Mouse (Mus musculus) embryo, embryonic 11 days (tissue): ENCODE results near the gene Ptpn20.
A peak's percentile ranks its signal among the peaks of the same experiment; 100 is the strongest.

Experiments
- DNase-seq: peaks from one replicate; pipeline ENCODE4 v3.0.0-alpha.2; 2015

The Ptpn20 gene

DNA sequence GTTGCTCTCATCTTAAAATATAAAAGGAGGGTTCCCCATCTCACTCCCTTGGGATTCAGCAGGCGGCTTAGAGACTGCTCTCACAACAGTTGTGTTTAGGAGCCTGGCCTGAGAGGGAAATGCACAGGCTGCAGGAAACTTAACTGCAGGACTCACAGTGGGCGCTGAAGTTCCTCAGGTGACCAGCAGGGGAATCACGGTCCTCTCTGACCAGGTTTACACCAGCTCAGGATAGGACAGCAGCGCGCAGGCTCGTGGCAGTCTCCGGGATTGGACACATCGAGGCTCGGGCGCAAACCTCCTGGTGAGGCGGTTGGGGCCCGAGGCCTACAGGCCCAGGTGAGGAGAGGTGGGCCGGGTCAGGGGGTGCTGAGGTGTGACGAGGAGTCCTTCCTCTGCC lies at the start of gene Ptpn20:
Gene Ptpn20 (plus strand): TSS at position 257 of the 400 bp plus-strand sequence.
- DNase-seq, result peak; percentile 43

DNA sequence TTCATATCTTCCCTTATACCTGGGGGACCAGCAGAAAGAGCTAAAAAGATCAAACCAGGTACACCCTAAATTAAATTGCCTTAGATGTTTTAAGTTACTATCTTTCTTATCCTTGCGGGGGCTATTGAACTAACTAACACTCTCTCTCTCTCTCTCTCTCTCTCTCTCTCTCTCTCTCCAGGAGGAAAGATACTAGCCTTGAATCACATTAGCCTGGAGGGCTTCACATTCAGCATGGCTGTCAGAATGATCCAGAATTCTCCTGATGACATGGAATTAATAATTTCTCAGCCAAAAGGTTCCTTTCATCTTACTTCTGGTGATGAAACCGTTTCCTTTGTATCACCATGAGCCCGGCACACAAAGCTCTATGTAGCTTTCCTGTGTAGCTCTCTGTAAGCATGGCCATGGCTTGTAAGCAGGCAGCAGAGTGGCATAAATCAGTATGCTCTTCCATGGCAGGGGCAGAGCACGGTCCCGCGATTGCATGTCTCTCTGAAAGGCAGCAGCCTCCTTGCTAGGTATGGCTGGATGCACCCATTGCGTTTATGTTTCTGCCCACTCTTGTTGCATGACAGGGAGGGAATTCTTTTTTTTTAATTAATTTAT lies 49.3 kb upstream of the Ptpn20 start:
- no peak for DNase-seq

DNA sequence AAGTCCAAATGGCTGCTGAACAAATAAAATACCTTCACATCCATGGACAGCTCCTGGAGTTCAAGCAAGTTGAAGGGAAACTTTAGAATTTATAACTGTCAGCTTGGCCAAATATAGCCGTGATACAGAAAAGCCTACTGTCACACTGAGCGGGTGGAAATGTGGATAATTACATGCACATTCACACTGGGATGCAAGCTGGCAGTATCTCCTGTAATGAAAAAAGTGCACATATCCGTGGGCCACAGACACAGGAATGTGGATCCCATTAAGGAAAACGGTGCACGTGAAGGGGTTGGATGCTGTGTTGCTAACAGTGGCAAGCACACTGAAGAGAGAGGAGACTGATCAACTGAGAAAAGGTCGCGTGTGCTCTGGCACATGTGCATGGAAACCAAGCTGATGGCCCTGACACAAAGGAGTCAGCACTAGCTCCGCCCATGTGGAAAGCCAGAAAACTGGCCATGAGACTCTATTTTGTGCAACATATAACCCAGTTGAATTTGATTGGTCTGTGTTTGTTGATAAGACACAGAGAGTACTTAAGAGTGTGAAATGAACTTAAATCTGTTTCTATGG lies 43.4 kb upstream of the Ptpn20 start:
- no peak for DNase-seq

DNA sequence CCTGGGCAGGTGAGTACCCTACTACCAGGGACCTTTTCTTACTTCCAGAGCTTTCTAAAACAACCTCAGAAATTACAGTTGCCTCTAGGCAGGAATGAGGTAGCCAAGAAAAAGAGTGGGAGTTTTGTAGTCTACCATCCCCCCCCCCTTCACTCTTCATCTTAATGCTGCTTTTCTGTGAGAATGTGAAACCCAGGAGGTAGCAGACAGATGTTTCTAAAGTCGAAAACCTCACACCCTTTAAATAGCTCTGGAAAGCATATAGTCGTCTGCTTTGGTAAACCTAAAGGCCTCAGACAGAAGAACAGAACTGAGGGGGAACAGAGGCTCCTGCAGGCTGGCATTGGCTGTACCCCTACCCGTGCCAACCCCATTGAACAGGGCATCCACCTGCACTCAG lies 40.4 kb upstream of the Ptpn20 start:
- DNase-seq, result no peak

DNA sequence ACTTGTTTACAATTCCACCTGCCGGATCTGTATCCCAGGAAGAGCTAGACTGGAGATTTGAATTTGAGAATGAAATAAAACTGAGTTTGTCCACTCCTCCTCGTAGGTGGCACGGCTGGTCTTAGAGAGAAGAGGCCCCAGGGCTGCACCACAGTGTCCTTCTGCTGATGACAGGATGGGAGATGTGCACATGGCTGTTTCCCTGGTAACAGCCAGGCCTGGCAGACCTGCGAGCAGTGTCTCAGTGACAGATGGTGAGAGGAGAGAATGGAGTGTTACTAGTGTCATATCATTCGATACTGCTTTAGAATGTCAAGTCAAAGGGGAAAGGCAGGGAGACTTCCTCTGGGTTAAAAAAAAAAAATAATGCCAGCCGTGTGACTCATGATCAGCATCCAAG lies 39.2 kb upstream of the Ptpn20 start:
- peak; percentile 11 for DNase-seq

DNA sequence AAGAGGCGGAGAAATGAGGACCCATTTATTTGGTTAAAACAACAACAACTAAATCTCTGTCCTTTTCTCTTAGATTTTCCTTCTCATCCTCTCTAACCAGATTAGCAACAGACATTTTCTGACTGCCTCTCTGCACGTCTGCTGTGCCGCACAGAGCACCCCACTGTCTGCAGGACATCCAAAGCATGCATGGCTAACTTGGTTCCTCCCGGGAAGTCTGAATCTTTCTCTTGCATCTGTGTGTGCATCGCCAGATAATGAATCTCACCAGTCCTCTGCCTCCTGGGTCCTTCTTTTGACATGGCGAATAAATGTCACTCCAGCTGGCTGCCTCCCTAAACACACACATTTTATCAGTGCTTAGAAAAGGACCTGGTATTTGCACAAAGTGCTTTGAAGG lies 18.3 kb upstream of the Ptpn20 start:
- DNase-seq, result no peak

DNA sequence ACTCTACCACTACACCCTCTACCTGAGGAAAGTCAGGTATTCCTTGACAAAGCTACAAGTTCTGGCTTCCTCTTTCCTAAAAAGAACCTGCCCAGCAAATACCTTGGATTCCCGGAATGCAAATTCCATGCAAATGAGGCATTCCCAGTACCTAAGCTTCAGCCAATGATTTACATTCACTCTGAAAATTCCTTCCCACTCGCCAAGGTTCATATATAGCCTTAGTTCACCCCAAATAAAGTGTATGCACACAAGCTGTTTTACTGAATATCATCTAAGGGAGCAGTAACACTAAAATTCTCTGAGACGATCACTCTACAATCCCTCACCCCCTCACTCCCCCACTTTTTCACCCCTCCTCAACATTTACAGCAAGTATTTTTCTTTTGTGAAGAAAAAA lies 15.4 kb upstream of the Ptpn20 start:
- no peak for DNase-seq

DNA sequence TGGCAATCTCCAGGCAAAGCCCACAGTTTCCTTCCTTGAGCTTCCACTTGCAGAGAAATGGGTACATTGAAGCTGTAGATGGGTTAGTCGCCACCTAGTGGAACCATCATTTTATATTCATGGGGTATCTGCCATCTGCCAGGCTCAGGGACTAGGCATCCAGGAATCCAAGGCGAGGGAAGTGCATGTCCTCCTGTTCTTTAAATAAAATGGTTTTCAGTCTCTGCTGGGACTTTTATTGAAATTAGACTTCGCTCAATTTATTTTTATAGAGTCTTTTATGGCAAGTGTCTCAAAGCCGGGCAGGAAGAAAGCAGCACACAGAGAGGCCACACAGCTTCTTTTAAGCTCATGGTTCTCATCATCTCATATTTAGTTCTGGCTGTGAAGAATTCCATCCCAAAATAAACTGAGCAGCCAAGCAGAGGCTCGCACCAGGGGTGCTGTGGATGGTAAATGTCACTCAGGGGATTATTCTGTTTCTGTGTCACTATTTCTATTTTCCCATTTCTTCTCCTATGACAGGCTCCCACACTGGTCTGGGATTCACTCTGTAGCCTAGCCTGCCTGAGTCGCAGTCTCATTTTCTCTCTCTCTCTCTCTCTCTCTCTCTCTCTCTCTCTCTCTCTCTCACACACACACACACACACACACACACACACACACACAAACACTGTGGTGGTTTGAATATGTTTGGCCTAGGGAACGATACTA lies 9.1 kb upstream of the Ptpn20 start:
- DNase-seq, result peak; percentile 10

DNA sequence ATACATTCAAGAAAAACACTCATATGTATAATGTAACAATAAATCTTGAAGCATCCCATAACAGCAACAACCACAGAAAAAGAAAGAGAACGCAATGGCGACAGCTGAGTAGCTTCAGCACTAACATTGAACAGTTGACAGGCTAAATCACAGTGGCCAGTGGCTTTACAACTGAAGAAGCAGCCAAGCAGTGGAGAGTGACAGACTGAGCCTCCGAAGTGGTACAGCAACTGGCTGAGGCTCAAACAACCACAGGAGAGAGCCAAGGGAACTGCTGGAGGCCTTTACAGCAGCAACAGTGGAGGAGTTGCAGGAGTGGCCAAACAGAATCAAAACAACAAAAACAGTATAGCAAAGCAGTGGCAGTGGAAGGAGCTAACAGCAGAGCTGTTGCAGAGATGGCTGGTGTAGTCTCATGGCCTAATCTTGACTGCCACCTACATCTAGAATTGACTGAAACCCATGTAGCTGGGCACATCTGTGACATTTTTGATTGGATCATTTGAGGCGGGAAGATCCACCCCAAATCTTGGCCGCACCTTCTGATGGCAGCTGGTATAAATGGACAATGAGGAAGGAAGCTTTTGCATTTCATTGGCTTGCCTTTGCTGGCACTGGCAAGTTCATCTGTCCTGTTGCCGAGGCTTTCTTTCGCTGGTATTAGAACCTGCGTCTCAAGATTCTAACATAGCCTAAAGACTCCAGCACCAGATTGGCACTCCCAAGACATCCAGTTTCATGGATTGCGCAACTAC lies 9.5 kb downstream of the Ptpn20 start:
- DNase-seq, result no peak

DNA sequence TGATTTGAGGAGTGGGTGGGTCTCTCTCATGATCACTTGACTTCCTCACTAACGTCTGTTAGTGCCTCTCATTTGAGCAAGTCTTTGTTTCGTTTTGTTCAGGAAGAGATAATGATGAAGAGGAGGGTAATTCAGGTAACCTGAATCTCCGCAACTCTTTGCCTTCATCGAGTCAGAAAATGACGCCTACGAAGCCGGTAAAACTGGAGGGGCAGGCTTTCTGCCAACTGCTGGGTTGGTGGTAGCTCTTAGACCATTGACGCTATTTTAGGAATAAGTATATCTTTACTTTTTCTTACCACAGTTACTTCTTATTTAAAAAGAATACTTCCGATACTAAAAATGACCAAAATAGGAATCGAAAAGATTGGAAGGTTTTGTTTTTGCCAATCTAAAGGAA lies 18.4 kb downstream of the Ptpn20 start:
- DNase-seq, result no peak

DNA sequence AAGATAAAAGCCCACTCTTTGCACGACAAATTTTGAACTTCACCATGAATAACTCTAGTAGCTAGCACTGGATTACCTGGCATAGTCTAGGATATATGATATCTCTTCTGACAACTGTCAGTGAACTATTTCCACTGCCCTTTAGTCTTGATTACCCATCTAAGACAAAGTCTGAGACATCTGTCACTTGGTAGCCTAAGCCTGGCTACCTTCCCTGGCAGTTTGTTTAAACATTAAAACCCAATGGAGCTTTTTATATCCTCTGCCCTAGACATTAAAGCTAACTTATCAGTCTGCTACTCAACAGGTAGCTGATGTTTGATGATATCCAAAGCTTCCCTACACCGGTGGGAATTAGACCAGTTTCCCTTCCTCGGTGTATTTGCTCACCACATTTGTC lies 36.0 kb downstream of the Ptpn20 start:
- DNase-seq, result no peak

DNA sequence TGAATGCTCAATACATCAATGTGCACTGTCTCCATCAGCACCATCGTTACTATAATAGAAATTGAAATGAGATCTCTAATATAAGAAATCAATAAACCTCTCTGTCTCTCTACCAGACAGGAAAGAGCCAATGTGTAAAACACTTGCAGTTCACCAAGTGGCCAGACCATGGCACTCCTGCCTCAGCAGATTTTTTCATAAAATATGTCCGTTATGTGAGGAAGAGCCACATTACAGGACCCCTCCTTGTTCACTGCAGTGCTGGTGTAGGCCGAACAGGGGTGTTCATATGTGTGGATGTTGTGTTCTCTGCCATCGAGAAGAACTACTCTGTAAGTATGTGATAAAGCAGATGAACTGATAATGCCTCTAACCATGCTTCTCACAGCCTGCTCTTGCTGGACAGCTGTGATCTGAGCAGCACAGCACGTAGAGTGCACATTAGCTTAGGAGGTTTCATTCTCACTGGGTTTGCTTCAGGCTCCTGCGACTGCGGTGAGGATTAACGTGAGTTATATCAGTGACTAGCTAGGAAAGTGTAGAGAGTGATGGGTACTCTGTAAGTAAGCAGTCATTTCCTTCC lies 43.9 kb downstream of the Ptpn20 start:
- DNase-seq, result peak; percentile 58

DNA sequence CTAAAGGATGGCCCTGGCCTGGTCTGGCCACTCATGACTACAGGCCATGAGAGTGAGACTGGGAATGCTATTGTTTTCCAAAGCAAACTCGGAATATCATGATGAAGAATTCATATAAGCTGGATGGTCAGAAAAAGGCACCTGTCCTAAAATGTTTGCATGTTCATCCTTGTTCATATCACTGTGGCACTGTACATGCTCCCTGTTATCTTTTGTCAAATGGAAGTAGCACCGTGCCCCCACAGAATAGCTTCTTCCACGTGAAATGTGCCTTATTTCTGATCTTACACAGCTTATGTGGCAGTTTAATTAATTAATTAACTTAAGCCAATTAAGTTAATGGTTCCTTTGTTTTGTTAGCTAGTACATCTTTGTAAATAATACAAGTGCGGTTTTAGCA lies 45.3 kb downstream of the Ptpn20 start:
- DNase-seq, result no peak

DNA sequence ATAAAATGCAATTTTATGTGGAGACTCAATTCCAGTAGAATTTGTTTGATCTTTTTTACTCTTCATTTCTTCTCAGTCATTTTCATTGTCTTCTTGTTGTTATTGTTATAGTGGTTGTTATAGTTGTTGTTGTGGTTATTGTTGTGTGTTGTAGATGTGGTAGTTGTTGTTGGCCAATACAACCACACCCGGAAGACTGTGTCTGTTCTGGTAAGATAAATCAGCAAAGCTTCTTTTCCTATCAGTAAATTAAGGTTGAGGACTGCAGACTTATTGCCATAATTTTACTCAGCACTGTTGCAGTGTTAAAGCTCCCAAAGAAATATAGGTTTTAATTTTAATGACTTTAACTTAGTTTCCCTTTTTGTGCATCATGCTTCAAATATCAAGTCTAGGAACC lies 45.8 kb downstream of the Ptpn20 start:
- DNase-seq, result no peak

DNA sequence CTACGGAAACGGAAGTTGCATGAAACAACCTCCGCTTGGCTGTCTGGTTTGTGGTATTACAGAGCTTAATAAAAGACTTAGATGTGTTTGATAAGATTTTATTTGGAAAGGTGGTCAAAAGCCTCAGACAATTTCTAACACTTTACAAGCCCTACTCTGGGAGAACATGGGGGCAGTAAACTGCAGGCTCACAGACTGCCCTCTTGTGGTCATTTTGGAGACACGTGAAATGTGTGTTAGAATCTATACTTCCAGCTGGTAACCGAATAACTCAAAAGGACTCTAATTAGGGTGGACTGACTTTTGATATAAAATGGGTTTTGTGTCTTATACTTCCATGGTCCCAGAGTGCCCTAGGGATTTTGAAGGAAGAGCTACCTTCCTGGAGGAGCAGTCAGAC lies 50.4 kb downstream of the Ptpn20 start:
- DNase-seq, result peak; percentile 43

DNA sequence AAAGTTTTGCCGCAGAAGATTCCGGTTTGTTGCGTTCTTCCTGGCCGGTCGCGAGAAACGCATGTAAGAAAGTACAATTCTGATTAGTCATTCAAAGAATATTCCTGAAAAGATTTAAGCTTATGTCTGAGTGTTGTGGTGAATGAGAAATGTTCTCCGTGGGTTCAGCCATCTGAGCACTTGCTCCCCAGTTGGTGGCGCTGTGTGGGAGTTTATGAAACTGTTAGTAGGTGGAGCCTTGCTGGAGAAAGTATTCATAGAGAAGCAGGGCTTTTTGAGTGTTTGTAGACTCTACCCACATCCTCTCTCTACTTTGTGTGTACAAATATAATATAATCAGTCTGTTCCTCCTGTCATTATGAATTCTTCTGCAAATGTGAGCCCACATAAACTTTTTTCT lies 61.7 kb downstream of the Ptpn20 start:
- DNase-seq, result no peak

DNA sequence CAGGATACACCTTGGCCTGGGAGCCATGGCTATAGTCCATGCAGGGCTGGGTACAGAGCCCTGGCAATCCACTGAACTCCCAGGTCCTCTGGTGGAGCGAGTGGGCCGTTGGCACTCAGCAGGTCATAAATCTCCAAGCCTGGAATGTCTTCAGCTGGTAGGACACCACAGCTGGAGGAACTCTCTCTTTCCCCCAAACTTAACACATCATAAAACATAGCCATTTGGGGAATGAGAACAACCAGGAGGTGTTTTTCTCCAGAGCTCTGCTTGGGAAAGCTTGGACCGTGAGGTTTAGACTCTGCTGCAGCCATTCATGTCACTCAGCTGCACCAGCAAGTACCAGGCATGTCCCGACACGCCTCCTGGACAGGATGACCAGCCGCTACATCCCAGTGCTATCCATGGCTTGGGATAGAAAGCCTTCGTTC lies 68.5 kb downstream of the Ptpn20 start:
- peak; percentile 9 for DNase-seq

DNA sequence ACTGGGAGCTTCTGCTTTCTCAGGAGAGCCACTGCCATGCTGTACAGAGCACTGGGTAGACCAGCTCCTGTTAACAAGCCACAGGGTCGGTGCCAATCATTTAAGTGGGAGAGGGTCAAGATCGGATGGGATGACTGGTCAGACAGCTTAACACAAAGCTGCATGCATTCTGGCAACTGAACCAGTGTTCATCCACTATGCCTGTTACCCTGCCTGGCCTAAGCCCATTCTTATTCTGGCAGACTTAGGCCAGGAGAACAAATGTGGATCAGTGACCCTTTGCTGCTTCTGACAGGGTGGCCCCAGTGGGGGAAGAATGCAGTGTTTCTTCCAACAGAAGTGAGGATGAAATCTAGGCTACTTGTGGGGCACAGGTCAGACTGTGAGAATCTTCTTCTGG lies 69.3 kb downstream of the Ptpn20 start:
- no peak for DNase-seq

DNA sequence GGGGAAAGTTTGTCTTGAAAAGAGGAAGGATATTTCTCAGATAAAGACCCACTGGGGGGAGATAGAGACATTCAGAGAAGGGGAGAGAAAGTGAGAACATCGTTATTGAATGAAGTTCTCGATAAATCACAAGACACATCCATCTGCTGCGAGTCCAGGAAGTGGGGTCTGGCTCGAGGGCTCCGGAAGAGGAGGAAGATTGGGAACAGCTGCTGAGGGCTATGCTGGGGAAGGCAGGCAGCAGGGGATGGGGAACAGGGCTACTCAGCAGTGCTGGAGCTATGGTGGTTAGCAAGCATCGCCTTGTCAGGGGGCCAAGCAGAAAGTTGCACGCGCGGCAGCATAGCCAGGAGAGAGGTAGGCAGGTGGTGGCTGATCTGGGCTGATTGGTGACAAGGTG lies 73.1 kb downstream of the Ptpn20 start:
- peak; percentile 46 for DNase-seq

DNA sequence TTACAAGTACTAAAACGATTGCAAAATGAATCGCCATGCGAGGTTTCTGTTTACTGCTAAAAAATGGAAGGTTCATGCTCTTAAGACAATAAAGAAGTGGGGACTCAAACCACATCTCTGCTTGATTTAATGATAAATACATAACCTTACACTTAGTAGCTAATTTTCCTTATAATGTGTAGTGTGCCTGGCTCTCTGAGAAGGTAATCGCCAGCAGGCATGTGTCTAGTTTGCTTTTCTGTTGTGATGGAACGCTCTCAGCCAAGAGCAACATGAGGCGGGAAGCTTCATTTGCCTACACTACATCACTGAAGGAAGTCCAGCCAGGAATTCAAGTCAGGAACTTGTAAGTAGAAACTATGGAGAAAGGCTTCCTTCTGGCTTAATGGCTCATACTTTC lies 77.3 kb downstream of the Ptpn20 start:
- DNase-seq, result no peak

DNA sequence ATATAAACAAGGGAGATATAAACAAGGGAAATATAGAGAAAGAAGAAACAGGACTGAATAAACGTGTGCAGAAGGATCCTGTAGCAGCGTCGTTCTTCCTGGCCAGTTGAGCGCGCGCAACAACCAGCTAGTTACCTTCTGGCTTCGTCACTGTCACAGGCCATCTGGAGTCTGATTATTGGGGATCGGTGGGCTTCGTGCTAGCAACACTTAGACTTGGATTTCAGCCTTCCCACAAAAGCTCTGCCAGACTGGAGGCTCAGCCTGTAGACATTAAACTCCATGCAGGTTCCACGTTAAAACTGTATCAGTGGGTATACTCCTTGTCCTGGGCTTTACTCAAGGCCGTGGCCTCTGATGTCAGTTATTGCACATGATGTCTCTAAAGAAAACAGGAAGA lies 80.9 kb downstream of the Ptpn20 start:
- no peak for DNase-seq

DNA sequence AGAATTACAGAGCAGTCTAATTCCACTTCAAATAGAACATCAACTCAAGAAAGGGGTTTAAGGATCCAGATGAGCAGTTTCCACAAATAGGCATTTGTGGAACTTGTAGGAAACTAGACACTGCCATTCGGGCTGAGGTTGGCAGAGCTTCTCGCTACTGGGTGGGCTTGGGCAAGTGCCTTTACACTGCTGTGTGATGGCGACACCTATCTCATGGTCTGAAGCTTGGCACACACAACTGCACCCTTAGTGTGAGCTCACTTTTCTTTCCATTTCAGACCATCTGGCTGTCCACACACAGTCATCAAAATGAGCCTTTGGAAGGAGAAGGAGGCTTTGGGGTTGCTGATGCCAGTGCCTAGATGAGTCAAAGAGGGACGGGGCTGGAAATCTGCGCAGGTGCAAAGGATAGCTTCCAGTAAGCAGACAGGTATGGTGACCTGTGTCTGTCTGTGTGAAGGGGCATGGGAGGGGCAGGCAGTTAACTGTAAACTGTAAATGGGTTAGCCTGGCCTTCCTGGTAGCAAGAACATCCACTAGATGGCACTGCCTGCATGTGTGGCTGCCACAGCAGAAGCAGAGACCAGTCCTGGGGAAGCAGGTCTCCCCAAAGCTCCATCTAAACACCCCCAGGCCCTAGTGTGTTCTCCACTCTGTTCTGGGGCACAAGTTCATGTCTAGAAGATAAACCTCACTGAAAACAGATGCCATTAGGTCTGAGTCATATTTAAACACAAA lies 84.5 kb downstream of the Ptpn20 start:
- peak; percentile 51 for DNase-seq

DNA sequence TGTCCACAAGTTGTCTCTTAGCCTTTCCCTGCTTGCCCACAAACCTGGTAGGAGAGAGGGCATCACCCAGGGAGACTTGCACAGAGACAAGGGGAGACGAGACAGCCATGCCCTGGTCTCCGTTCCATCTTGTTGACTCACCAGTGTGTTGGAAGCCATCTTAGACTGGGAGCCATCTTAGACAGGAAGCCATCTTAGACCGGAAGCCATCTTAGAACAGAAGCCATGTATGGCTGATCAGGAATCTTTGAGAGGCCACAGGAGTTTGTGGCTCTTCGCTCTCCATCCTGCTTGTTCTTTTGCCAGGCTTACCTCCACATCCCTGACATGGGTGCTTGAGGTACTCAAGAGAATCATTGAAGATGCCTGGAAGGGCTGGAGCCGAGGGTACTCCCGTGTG lies 89.0 kb downstream of the Ptpn20 start:
- no peak for DNase-seq
